Mouse (Mus musculus) kidney, postnatal 4 days (tissue): ENCODE measurements around the gene 1700086D15Rik.
A peak's percentile ranks its signal among the peaks of the same experiment; 100 is the strongest.

Experiments
- DNase-seq, 2 experiments: peaks; one replicate each; pipeline ENCODE4 v3.0.0; 2021; ENCODE audit warnings: mixed read lengths in 2 of 2

1700086D15Rik gene

GRCm38 (mm10) chr11:65133661-65134060 lies 26.0 kb downstream of the 1700086D15Rik start:
- no peak for DNase-seq

GRCm38 (mm10) chr11:65129110-65129509 lies 30.6 kb downstream of the 1700086D15Rik start:
- no peak for DNase-seq

GRCm38 (mm10) chr11:65128666-65129065 lies 31.0 kb downstream of the 1700086D15Rik start:
- no peak for DNase-seq

GRCm38 (mm10) chr11:65126566-65126965 lies 33.1 kb downstream of the 1700086D15Rik start:
- DNase-seq = peak; percentile 80 to 87

- peak; percentile 55 to 75 for DNase-seq
Measured at GRCm38 (mm10) chr11:65124913-65125418, 34.7 kb downstream of the 1700086D15Rik start.

- no peak for DNase-seq
Measured at GRCm38 (mm10) chr11:65120276-65120675, 39.4 kb downstream of the 1700086D15Rik start.

- DNase-seq = no peak
Measured at GRCm38 (mm10) chr11:65115811-65116210, 43.9 kb downstream of the 1700086D15Rik start.

- no peak for DNase-seq
Measured at GRCm38 (mm10) chr11:65112086-65112485, 47.6 kb downstream of the 1700086D15Rik start.

- DNase-seq = no peak
Measured at GRCm38 (mm10) chr11:65111651-65112050, 48.0 kb downstream of the 1700086D15Rik start.

GRCm38 (mm10) chr11:65110058-65110457 lies 49.6 kb downstream of the 1700086D15Rik start:
- DNase-seq = no peak

- peak; percentile 31 to 51 for DNase-seq
Measured at GRCm38 (mm10) chr11:65107734-65108171, 51.9 kb downstream of the 1700086D15Rik start.

GRCm38 (mm10) chr11:65107151-65107550 lies 52.5 kb downstream of the 1700086D15Rik start:
- DNase-seq = no peak

GRCm38 (mm10) chr11:65104076-65104475 lies 55.6 kb downstream of the 1700086D15Rik start:
- no peak for DNase-seq
